Mouse (Mus musculus) left cerebral cortex, adult 8-10 months (tissue): ENCODE data around the gene 1700020A23Rik. TPM values are rescaled to one million over a fixed set of nuclear protein-coding genes. Genes with fewer than 3 reads are reported as not detected.
A peak's percentile ranks its signal among the peaks of the same experiment; 100 is the strongest.

Source experiments
- DNase-seq, 2 experiments: peaks; one replicate each; pipeline ENCODE4 v3.0.0; 2022; ENCODE audit warnings: low spot score in 2 of 2
- total RNA-seq, 4 experiments: library from RNA; stranded (reverse); gene quantifications; 2 replicates each; pipeline ENCODE4 v1.2.4; 2022

Gene 1700020A23Rik
- total RNA-seq, 4 experiments from 2014 or later = not detected

DNA sequence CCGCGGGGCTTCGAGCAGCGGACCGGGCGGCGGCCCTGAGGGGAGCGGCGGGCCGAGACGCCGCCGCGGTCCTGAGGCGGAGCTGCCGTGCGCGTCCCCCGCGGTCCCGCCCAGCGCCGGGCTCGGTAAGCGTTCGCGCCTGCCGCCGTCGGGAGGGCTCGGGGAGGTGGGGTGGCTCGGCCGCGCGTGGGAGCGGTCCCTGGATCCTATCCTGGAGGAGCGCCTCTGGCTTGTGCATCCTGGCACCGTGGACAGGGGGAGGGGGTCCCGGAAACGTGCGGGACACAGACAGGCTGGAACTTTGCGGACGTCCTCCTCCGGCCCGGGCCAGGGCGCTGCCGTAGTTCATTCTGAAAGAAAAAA is 45.4 kb downstream of the 1700020A23Rik start:
- peak; percentile 58 to 72 for DNase-seq

DNA sequence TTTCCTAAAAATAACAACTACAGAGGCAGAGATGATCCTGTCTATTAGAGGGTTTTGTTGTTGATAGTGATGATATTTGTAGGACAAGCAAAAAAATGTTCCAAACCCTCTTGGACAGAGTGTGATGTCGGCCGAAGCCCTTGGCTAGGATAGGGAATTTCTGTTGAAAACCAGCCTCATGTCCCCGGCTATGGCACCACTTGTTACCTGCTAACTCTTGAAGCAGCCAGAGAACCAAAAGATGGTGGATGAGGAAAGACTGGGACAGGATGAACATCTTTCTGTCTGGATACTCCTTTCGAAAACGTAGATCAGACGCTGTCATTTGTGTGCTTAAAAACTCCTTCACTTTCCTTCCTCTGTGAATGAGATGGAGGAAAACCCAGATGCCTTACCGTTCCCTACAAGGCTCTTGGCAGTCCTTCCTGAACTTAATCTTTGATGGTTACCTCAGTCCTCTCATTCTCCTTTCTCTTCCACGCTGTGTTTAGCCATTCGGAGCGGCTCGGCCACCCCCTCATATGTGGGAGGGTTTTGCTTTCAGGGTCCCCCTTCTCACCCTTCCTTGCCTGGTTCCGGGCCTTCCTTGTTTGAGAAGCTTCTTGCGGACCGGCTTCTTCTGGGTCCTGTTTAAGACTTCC is 46.1 kb downstream of the 1700020A23Rik start:
- DNase-seq = no peak

DNA sequence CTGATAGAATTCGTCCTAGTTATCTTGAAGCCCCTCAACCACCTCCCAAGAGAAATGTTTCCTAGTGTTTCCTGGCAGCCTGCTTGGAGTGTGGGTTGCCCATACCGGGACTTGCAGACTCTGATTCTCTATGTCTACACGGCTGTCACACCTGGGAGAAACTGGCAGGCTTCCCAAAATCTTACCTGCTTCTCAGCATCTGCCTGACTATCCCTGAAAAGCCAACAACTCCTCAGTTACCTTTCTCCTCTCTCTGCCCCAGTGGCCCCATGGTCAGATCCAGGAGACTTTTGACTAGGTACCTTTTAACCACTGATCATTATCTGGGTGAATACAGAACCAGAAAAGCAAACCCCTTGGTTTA is 46.6 kb downstream of the 1700020A23Rik start:
- no peak for DNase-seq

DNA sequence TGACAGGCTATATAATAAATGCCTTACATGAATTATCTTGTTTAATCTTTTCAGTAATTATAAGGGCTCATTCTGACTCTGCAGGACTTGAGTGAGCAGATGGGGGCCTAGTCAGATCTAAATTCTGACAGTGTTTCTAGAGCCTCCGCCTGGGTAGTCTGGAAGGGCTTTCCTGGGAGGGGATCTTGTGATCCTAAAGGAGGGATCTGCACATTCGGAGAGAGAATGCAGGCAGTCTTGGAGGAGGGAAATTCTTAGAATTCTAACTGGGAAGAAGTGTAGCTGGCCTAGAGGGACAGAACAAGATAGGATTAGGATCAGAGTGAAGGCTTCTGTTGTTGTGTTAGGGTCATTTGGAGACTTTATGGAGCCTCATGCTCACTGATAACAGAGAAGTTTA is 47.2 kb downstream of the 1700020A23Rik start:
- no peak for DNase-seq

DNA sequence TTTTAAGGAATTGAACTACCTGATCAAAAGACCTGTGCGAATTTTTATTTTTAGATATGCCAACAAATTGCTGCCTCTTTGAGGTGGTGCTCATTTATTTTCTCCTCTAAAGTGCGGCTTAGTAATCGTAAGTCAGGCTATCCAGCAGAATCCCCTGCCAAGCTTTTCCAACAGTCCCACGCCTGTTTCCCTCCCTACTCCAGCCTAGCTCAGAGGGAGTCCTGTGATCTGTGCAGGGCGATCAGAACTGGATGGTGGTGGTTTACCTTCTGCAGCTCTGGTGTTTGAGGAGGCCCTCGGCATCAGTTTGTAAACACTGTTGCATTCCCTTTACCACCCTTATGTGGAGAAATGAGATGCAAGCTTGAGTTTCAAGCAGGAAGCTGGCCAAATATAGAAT is 48.4 kb downstream of the 1700020A23Rik start:
- no peak for DNase-seq

DNA sequence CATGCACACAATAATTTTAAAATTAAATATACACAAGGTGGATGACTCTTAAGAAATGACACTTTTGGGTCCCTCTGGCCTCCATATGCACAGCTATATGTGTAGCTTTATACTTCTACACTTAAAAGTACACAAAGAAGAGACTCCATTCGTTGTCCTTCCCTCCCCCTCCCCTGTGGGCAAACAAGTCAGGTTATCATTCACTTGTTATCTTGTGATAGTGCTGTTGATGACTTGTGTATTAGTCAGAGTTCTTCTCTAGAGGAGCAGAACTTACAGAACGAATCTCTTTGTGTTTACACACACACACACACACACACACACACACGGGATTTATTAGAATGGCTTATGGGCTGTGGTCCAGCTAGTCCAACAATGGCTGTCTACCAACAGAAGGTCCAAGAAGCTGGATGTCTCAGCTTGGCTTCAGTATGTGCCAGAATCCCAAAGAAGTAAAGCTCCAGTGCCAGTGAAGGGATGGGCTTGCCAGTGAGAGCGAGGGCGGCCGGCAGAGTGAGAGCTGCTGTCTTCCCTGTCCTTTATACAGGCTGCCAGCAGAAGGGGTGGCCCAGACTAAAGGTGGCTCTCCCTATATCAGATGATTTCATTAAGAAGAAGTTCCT is 49.8 kb downstream of the 1700020A23Rik start:
- DNase-seq = no peak

Other genes with a start within 250 kb of the 1700020A23Rik start
- 100 to 1,000 TPM; 100 to 112 (median 102) TPM for gene Snrpb, start 225.9 kb upstream of the 1700020A23Rik start, total RNA-seq
- not detected for gene Tmc2, start 210.1 kb upstream of the 1700020A23Rik start, total RNA-seq
- gene Nop56, start 130.8 kb upstream of the 1700020A23Rik start, total RNA-seq = 100 to 1,000 TPM; 110 to 128 (median 116) TPM
- gene Idh3b, start 120.7 kb upstream of the 1700020A23Rik start, total RNA-seq = 100 to 1,000 TPM; 288 to 312 (median 295) TPM
- gene Ebf4, start 110.1 kb upstream of the 1700020A23Rik start, total RNA-seq = 1 to 10 TPM; 7.7 to 9.1 (median 8.5) TPM
- gene Cpxm1, start 7.7 kb upstream of the 1700020A23Rik start, total RNA-seq = 1 to 10 TPM; 6.9 to 9.2 (median 7.9) TPM
- gene Gm28372, start within 50 bp of the 1700020A23Rik start, total RNA-seq = not detected
- gene Tmem239, start 1.2 kb downstream of the 1700020A23Rik start, total RNA-seq = not detected
- 10 to 100 TPM; 67.2 to 90.4 (median 76.7) TPM for gene Vps16, start 19.1 kb downstream of the 1700020A23Rik start, total RNA-seq
- gene Pced1a, start 19.4 kb downstream of the 1700020A23Rik start, total RNA-seq = 10 to 100 TPM; 23.1 to 29.9 (median 24.1) TPM
- 100 to 1,000 TPM; 217 to 237 (median 225) TPM for gene Ptpra, start 45.0 kb downstream of the 1700020A23Rik start, total RNA-seq
- gene Mrps26, start 158.5 kb downstream of the 1700020A23Rik start, total RNA-seq = 10 to 100 TPM; 70.7 to 79.2 (median 72.7) TPM
- gene Oxt, start 170.9 kb downstream of the 1700020A23Rik start, total RNA-seq = 1 to 10 TPM in 3 of 4 experiments, under 1 TPM in 1; 0.78 to 8.8 (median 2.9) TPM
- 10 to 100 TPM in 2 of 4 experiments, 1 to 10 TPM in 2; 5.0 to 23.8 (median 11.3) TPM for gene Avp, start 177.3 kb downstream of the 1700020A23Rik start, total RNA-seq
- gene Fastkd5, start 224.8 kb downstream of the 1700020A23Rik start, total RNA-seq = 1 to 10 TPM; 6.5 to 9.2 (median 7.3) TPM
- 10 to 100 TPM; 11.7 to 14.7 (median 12.5) TPM for gene Ubox5, start 224.8 kb downstream of the 1700020A23Rik start, total RNA-seq
- 100 to 1,000 TPM; 186 to 214 (median 199) TPM for gene Lzts3, start 237.5 kb downstream of the 1700020A23Rik start, total RNA-seq